Mouse (Mus musculus): Measurements from ENCODE around the gene Sh3pxd2a.

The Sh3pxd2a gene

DNA sequence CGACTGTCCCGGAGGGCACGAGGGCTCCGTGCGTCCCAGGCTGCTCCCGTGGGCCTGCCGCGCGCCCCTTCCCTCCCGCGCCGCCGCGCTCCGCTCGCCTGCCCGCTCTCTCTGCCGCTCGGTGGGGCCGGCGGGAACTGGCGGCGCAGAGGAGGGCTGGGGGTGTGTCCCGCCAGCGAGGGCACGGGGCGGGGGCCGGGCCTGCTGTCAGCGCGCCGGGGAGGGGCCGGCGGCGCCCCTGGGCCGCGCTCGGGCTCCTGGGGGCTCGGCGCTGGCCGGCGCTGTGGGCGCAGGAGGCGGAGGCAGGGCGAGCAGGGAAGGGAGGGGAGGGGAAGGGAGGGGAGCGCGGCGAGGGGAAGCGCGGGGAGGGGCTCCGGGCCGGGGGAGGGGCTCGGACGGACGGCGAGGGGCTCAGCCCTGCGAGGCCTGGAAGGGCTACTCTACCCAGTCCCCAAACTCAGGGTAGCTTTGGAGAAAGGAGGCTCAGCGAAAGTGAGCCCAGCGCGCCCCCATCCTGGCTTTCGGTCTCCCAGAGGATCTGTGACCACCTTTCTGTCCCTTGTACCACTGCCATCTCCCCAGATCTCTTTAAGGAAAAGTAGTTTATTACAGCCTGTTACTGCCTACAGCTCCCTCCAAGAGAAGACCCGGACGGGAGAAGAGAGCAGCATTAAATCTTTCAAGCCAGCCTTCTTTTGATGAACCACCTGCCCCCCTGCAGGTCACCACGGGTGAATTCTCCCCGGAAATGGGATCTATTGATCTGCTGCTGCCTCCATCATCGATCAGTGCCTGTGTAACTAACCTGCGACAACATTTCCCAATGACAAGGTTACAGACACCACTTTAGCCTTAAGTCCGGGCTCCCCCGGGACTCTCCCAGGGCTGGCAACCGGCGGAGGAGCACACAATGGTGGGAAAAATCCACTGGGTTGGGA is at the start of gene Sh3pxd2a:
Gene Sh3pxd2a (minus strand): TSS at position 98 of the 938 bp plus-strand sequence.
- CTCF ChIA-PET, result interaction anchor here (0.7 to 1.6 kb wide), 5 partner anchors 19 to 1579 kb away, joined by 3 to 5 read pairs (median 3); no protein-coding TSS in a partner anchor

DNA sequence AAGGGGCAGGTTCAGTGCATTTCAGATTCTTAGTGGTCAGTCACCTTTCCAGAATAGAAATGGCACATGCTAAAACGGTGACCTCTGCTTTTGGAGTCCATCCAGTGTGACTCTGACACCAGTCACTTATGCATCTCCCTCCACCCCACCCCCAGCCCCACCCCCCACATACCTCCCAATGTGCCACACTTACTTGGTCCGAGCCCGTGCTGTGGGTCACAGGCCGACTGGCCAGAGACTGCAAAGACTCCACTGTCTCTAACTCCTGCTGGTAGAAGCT is 49.4 kb upstream of the Sh3pxd2a start:
- CTCF ChIA-PET, result no interaction called here

DNA sequence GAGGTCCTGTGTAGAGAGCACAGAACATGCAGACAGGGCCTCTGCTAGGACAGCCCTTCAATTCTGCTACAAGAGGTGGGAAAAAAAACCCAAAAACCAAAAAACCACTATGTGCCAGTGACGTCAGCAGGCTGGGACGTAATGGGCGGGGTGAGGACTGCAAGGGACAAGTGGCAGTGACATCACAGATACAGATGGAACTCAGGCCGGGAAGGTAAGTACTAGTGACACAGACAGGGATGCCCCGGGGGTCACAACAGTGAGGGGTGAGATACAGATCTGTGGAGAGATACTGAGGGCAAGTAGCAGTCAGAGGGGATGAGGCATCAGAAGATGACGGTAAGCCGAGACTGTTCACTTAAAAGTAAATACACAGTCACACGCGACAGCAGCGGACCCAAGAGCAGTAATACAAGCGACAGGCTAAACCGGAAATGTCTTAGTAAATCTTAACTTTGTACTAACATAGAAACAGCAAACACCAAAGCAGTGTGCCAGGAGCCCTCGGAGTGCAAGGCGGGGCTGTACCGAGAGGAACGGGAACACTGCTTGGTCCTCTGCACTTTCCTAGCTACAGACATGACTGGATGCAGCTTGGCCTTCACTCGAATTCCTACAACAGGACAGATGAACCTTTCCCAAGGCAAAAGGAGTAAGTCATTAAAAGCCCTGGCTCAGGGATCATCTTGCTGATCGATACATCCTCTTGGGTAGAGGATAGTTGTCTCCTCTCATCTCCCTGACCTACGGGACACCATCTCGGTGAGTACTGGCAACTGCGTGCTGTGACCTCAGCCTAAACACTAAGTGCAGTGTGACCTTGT is 48.8 kb upstream of the Sh3pxd2a start:
- CTCF ChIA-PET, result no interaction called here

DNA sequence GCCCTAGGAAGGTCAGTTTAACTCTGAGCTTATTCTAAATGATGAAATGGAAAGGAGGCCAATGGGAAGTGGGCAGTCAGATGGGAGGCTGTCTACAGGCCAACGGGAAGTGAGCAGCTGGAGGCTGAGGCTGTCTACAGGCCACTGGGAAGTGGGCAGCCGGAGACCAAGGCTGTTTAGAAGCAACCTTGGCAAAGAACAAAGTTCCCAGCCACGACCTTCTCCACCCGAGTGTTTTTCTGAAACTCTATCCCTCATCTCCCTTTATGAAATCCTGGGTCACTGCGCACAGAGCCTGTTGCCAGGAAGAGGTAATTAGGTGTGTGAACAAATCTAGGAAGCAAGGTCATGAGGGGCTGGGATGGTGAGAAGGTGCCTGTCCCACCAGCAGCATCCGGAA is 47.8 kb upstream of the Sh3pxd2a start:
- CTCF ChIA-PET, result interaction anchor here (0.9 kb wide), 1 partner anchor 308 kb away, joined by 3 read pairs; no protein-coding TSS in a partner anchor

DNA sequence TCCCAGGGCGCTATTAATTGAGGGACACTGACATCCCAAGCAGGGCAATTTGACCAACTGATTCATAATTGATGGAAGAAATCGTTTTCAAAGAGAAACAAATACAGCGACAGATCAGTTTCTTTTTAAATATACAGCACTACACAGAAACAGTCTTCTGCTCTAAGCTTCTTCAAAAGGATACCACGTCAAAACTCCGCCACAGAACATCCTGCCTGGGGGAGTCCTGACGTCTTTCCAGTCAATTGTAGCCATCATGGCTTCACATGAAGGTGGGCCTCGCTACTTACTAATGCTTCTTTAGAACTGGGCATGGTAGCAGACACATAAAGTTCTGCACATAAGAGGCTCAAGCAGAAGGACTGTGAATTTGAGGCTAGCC is 47.1 kb upstream of the Sh3pxd2a start:
- CTCF ChIA-PET, result interaction anchor here (0.9 kb wide), 1 partner anchor 309 kb away, joined by 3 read pairs; no protein-coding TSS in a partner anchor

DNA sequence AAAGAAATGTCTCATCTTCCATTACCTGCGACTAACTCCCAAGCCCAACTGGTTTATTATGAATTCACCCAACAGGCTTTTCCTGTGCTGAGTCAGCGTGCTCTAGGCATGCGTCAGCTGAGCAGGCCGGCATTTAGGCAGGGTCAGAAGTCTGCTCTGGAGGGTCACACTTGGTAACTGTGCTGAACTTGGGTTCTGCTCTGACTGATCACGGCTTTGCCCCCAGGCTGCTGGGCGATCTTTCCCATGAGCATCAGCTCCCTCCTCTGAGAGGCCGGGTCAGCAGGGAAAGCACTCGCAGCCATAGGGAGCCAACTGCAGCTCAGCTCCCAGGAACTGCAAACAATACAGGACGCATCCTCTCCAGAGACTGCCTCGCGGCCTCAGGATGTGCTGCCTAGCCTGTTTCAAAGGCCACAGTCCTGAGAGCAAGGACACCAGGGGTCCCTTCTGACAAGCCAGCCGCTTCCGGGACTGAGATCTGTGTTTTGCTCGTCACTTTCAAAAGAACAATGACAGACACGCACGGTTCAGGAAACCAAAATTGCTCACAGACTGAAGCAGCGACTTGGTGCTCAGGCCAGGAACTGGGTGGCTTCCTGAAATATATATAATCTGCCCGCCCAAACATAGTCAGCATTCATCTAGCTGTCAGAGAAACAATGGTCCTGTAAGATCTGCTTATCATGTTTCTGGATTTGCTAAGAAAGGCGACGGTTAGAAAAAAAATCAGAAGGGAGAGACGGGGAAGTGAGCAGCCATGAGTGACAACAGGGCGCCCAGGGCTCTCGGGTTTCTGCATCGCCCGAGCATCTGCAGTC is 46.5 kb upstream of the Sh3pxd2a start:
- CTCF ChIA-PET, result interaction anchor here (0.9 kb wide), 1 partner anchor 310 kb away, joined by 3 read pairs; no protein-coding TSS in a partner anchor

DNA sequence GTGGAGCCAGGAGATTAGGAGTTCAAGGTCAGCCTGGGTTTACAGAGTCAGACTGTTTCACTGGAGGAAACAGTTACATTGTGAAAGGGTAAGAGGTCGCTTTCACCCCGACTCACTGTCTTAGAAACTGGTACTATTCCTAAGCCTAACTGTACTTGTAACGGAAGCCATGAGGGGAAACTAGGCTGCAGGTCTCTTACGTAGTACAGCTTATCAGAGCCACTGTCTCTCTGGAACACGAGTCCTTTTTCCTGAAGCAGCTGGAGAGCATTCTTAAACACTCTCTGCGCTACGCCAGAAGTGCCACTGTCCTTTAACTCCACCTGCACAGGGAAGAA is 45.9 kb upstream of the Sh3pxd2a start:
- CTCF ChIA-PET, result no interaction called here

DNA sequence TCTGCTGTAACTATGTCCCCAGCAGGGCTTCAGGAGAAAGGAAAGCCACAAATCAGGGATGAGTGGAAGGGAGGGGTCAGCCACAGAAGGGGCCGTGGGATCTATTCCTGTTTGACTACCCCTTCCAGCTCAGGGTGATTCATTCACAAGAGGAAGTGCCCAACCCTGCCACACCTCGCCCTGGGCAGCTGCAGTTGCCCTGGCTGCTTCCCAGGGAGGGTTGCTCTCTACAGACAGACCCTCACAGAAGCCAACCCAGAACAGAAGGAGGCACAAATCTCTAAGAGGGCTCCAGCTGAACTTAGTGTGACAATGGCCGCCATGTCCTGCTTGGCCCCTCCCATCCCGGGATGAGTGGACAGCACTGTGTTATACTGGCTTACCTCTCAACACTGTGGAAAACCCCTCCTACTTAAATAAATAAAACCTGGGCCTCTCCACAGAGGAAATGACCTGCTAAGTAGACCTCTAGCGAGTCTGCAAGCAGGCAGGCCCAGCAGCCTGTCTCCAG is 44.6 kb upstream of the Sh3pxd2a start:
- CTCF ChIA-PET, result interaction anchor here (0.8 to 1.7 kb wide), 2 partner anchors 27 to 152 kb away, joined by 3 to 6 read pairs; no protein-coding TSS in a partner anchor

DNA sequence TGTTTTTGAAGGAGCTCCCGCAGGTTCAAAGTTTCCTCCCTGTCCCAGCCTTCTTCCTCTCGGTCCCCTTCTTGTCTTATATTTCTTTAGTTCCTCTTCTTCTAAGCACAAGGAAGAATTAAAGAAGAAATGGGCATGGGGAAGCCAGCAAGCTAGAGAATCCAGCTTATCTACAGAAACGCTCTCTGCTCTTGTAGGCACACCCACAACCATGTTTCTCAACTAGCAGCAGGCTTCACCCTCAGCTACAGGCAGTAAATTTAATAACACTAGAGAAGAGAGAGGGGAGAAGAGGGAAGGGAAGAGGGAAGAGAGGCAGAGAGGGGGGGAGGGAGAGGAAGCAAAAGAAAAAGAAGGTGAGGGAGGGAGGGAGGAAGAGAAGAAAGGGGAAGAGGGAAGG is 44.0 kb upstream of the Sh3pxd2a start:
- CTCF ChIA-PET, result interaction anchor here (0.6 to 1.7 kb wide), 4 partner anchors 27 to 152 kb away, joined by 3 to 16 read pairs (median 4); no protein-coding TSS in a partner anchor

DNA sequence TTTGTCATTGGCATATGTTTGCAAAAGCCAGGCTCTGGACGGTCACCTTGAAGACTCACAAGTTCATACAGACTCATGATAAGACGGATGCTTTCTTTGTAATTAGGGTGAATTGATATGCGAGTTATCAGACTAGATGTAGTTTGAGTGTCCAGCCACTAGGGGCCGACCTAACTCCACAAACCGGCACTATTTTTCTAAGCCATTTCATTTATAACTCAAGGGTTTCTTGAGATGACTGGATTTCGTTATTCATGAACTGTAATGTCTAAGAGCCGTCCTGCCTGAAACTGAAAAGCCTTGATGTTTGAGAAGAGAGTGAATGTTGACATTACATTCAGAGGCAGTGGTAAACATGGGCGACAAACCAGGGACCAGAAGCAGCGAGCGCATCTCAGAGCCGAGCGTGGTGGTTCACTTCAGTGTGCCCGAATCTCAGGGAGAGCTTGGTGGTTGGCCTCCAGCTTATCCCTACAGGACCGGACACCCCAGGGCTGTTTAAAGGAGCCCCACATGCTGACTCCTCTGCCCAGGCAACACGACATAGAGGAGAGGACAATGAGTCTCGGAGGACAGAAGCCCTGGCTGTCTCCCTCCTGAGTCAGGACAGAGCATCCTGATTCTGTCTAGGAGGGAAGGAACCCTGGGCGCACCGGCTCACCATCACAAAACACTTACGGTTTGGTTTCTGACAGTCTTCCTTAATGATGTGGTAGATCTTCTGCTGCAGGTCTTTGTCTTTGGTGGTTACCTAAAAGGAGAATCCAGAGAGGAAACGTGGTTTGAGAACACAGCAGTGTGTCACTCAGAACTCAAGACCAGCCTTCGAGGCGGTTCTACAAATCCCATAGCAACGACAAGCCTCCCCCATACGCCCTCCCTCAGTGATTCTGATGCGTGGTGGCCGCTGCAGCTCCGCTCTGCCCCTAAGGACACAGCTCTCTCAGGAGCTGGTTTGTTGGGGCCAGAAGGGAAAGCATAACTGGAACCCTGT is 43.2 kb upstream of the Sh3pxd2a start:
- CTCF ChIA-PET, result interaction anchor here (0.6 to 1.7 kb wide), 3 partner anchors 76 to 151 kb away, joined by 3 to 16 read pairs (median 6); no protein-coding TSS in a partner anchor

DNA sequence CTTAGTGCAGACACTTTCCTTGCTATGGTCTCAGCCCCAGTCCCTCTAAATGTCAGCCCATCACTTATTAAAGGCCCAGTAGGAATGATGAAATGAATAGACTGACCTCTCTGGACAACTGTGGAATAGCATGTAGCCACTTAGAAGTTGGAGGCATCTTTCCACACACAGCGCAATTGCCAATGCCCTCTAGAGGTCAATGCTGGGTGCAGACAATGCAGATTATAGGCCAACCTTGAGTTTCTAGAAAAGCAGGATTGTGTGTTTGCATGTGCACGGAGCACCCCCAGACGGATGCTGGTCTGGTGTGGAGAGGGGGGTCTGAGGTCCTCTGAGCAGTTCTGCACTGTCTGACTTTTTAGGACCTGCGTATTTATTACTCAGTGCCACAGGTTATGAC is 39.4 kb upstream of the Sh3pxd2a start:
- CTCF ChIA-PET, result interaction anchor here (2.2 kb wide), 1 partner anchor 147 kb away, joined by 9 read pairs; no protein-coding TSS in a partner anchor

DNA sequence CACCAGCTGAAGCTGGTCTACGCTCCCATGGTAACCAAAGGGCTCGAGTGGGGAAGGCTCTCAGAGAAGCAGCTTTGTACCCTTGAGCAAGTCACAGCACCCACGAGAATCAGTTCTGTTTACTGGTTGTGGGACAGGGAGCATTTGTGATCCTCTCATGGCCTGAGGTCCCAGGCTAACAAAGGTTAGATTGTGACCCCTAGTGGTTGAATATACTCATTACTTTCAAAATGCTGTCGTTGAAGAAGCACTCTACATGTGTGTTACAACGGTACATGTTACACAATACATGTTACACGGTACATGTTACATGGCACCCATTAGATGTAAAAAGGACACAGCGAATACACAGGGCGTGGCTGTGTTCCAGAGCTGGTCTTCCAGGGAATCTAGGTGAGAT is 38.4 kb upstream of the Sh3pxd2a start:
- CTCF ChIA-PET, result interaction anchor here (1.2 to 2.2 kb wide), 3 partner anchors 15 to 146 kb away, joined by 3 to 9 read pairs (median 6); no protein-coding TSS in a partner anchor

DNA sequence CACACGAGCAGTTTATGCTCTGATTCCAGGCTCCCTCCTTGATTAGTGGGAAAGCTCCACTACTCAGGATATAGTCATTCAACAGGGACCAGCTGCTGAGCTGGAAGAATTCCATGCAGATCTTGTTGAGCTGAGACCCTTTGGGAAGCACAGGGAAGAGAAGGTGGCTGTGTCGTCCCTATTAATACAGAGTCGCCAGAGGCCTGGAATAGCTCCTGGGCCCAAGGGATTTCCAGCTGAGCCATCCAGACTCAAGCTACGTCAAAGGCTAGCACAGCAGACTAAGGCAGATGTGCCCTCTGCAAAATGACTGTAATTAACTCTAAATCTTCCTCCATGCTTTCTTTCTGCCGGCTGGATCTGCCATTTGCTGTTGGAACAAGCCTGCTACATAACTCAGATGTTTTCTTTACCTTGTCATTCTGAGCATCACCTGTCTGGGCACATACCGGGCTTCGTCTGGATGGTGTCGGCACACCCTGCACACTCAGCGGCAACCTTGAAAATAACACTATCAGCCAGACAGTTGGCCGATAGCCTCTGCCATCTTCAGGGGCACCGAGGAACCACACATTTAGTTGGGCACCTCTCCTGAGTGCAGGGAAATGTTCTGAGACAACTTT is 36.3 kb upstream of the Sh3pxd2a start:
- CTCF ChIA-PET, result no interaction called here

DNA sequence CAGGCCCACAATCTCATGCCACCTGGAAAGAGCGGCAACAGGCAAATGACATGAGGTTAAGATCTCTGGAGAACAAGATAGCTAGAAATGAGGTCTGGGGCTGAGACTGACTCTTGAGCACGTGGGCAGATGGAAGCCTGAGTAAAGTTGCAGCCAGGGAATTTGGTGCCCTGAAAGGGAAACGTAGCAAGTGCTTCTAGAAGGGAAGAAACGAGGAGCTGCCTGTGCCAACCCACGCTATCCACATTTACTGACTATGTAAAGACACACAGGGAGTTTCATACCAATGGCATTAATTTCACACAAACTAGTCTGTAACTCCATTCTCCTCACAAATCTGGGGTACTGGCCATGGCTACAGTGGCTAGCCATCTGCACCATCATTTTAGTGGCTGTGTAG is 35.6 kb upstream of the Sh3pxd2a start:
- CTCF ChIA-PET, result no interaction called here

DNA sequence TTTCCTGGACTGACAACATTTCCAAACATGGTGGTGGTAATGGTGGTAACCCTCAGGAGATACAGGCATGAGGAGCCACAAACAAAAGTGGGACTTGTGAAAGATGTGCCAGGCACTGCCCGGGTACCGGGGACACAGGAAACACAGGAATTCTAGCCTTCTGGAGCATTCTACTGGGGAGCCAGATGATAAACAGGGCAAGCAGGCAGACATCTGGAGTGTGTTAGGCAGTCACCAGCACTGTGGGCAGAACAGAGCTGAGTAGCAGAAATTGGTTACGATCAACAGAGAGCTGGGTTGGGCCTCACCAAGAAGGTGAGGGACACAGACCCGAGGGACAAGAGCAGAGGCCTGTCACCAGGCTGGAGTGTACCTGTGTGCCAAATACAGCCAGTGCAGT is 34.7 kb upstream of the Sh3pxd2a start:
- CTCF ChIA-PET, result no interaction called here

DNA sequence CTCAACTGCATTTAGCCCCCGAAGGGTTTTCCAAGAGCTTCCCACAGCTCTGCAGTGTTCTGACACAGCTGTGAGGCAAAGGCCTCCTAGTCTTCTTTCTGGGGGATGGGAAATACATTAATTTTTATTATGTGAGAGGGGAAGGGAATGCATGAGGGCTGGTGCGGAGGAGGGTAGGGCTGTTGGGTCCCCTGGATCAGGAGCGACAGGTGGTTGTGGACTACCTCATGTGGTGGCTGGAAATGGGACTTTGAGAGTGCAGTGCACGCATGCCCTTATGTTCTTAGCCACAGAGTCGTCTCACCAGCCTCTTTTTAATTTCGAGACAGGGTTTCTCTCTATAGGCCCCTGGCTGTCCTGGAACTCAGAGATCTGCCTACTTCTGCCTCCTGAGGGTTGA is 33.5 kb upstream of the Sh3pxd2a start:
- CTCF ChIA-PET, result no interaction called here

DNA sequence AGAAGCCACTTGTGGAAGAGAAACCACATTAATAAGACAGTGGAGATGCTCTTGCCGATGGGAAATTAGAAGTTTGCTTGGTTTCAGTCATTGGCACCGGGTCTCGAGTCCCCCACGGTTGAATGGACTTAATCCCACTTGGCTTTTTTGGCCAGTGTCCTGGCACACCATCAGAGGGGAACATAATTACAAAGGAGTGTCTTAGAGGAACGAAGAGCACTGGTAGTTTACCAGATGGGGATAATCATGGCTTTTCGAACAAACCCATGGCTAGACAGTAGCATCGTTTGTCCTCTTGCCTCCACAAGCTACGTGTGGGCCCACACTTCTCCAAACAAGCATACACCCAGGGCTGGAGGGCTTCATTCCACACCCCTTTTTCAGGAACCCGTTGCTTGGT is 33.1 kb upstream of the Sh3pxd2a start:
- CTCF ChIA-PET, result no interaction called here

DNA sequence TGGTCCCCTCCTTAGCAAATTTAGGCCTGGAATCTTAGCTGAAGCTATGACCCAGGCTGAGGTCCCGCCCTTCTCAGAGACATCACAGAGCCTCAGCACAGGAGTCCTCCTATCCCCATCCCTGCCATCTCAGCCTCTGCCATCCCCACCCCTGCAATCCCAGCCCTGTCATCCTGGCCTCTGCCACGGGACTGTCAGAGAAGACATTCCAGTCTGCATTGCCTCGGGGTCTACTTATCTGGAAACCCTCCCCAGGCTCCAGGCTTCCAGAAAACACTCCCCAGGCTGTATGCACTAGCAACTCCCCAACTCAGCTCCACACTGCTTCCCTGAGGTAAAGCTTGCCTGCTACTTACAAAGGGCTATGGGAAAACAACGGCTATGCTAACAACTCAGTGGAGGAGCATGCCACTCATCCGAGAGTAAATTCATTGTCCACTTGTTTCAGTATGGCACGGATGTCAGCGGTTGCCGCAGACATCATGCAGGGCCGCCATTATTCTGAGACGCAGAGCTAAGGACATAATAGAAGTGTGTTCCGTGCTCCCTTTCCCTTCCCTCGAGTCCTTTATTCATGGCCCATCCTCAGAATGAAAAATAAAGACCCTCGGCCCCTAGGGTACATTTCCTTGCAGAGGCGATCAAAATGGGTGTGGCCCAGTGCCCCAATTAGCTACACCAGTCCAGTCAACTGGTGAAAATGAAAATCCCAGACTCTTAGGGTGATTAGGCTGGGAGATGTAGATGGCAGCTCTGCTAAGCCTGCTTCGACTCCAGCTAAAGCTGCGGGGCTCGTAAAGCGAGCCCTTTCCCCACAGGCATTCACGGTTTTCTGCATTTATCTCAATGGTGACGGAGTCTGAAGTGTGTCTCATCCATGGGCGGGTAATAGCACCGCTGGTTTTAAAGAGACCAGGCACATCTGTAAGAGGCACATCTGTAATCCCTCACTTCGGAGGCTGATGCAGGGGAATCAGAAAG is 29.1 kb upstream of the Sh3pxd2a start:
- CTCF ChIA-PET, result interaction anchor here (0.6 kb wide), 2 partner anchors 294 to 451 kb away, joined by 3 to 4 read pairs; no protein-coding TSS in a partner anchor

Data from spleen, embryonic (tissue).